Mouse (Mus musculus): Measurements from ENCODE around the gene Rab8a. TPM values are rescaled to one million over a fixed set of nuclear protein-coding genes. Genes with fewer than 3 reads are reported as not detected.

Rab8a gene
- polyA plus RNA-seq, 1 experiment: 122 TPM

DNA sequence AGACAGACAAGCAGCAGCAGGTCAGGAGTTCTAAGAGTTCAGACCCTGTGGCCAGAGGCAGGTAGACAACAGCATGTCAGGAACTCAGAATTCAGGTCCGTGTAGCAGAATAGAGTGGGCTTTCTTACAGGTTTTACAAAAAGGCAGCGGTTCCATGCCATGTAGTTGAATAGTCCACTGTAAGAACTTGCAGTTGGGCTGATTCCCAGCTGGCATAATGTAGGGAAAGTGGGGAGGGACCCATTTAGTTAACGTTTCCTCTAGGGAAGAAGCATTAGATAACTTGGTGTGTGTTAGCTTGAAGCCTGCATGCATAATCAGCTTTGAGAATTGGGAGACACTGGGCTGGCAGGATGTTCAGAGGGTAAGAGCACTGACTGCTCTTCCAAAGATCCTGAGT is 2.3 kb upstream of the Rab8a start:
- H3K27me3 ChIP-seq (ENCODE audit: control insufficient read depth, insufficient read depth, insufficient read length): no peaks in the 10 kb centered on the region
- H3K36me3 ChIP-seq (ENCODE audit: control insufficient read depth, insufficient read depth): peaks cover 6% of the 10 kb centered on the region
- H3K79me3 ChIP-seq (ENCODE audit: low read depth): peaks cover 19% of the 10 kb centered on the region
- TF ChIP-seq CEBPB (IDR thresholded peaks at IDR 0.05; ENCODE audit: low read depth) (no peak), MAX (IDR thresholded peaks at IDR 0.05) (no peak), FOSL1 (IDR thresholded peaks at IDR 0.05; ENCODE audit: insufficient read depth, low read length, poor library complexity, severe bottlenecking) (no peak), CTCF (IDR thresholded peaks at IDR 0.05; ENCODE audit: control insufficient read depth, insufficient read depth, insufficient read length) (no peak), MYOG (IDR thresholded peaks at IDR 0.05; ENCODE audit: control insufficient read depth, extremely low read depth, insufficient read length) (no peak), USF1 (IDR thresholded peaks at IDR 0.05; ENCODE audit: low read depth) (no peak), MYOD1 (IDR thresholded peaks at IDR 0.05; ENCODE audit: control insufficient read depth, insufficient read length, low read depth) (no peak)
- no peak overlapping the region for H3K4me3 ChIP-seq (ENCODE audit: insufficient read depth, poor library complexity, severe bottlenecking)
- no peak overlapping the region for H3ac ChIP-seq (ENCODE audit: control insufficient read depth, insufficient read length, low read depth)
- peaks cover 34% of the 10 kb centered on the region for H3K79me2 ChIP-seq (ENCODE audit: control insufficient read depth, insufficient read depth)

DNA sequence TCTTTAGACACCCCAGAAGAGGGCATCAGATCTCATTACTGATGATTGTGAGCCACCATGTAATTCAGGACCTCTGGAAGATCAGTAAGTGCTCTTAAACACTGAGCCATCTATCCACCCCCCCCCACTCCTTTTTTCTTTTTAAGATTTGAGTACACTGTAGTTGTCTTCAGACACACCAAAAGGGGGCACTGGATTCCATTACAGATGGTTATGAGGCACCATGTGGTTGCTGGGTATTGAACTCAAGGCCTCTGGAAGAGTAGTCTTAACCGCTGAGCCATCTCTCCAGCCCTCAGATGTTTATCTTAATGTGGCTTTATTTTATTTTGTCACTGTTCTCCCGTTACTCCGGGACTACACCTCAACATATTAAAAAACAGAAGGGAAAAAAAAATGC is 993 bp upstream of the Rab8a start:
- Histone ChIP-seq H3K79me3 (ENCODE audit: low read depth) (peaks cover 21% of the 10 kb centered on the region), H3ac (ENCODE audit: control insufficient read depth, insufficient read length, low read depth) (no peak overlapping the region), H3K79me2 (ENCODE audit: control insufficient read depth, insufficient read depth) (peaks cover 46% of the 10 kb centered on the region), H3K27me3 (ENCODE audit: control insufficient read depth, insufficient read depth, insufficient read length) (no peaks in the 10 kb centered on the region), H3K4me3 (ENCODE audit: insufficient read depth, poor library complexity, severe bottlenecking) (peak overlapping the region; percentile 18), H3K36me3 (ENCODE audit: control insufficient read depth, insufficient read depth) (no peaks in the 10 kb centered on the region)
- TF ChIP-seq MYOD1 (IDR thresholded peaks at IDR 0.05; ENCODE audit: control insufficient read depth, insufficient read length, low read depth): no peak
- TF ChIP-seq MYOG (IDR thresholded peaks at IDR 0.05; ENCODE audit: control insufficient read depth, extremely low read depth, insufficient read length): no peak
- TF ChIP-seq CTCF (IDR thresholded peaks at IDR 0.05; ENCODE audit: control insufficient read depth, insufficient read depth, insufficient read length): no peak
- no peak for TF ChIP-seq MAX (IDR thresholded peaks at IDR 0.05)

DNA sequence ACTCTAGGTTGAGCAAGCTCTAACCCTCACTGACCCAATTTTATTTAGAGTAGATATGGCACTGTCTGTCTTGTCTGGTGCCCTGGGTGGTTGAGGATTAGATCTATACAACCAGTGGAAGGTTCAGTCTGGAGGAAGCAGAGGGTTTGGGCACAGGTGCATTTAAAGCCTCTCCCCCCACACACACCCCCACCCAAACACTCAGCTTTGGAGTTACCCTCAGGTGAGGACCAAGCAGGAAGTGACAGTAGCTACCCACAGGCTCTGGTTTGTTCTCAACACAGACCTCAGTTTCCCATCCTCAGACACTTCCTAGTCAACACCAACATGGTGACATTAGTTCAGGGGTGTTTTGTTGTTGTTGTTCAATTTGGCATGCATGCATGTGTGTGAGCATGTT is 1.8 kb downstream of the Rab8a start:
- Histone ChIP-seq H3ac (ENCODE audit: control insufficient read depth, insufficient read length, low read depth) (no peak overlapping the region), H3K27me3 (ENCODE audit: control insufficient read depth, insufficient read depth, insufficient read length) (no peaks in the 10 kb centered on the region), H3K4me3 (ENCODE audit: insufficient read depth, poor library complexity, severe bottlenecking) (no peak overlapping the region), H3K36me3 (ENCODE audit: control insufficient read depth, insufficient read depth) (no peaks in the 10 kb centered on the region), H3K79me2 (ENCODE audit: control insufficient read depth, insufficient read depth) (peaks cover 63% of the 10 kb centered on the region), H3K79me3 (ENCODE audit: low read depth) (peaks cover 23% of the 10 kb centered on the region)
- TF ChIP-seq MYOD1 (IDR thresholded peaks at IDR 0.05; ENCODE audit: control insufficient read depth, insufficient read length, low read depth): no peak
- TF ChIP-seq FOSL1 (IDR thresholded peaks at IDR 0.05; ENCODE audit: insufficient read depth, low read length, poor library complexity, severe bottlenecking): no peak
- no peak for TF ChIP-seq CTCF (IDR thresholded peaks at IDR 0.05; ENCODE audit: control insufficient read depth, insufficient read depth, insufficient read length)
- TF ChIP-seq MYOG (IDR thresholded peaks at IDR 0.05; ENCODE audit: control insufficient read depth, extremely low read depth, insufficient read length): no peak
- no peak for TF ChIP-seq USF1 (IDR thresholded peaks at IDR 0.05; ENCODE audit: low read depth)
- no peak for TF ChIP-seq CEBPB (IDR thresholded peaks at IDR 0.05; ENCODE audit: low read depth)
- TF ChIP-seq MAX (IDR thresholded peaks at IDR 0.05): no peak

DNA sequence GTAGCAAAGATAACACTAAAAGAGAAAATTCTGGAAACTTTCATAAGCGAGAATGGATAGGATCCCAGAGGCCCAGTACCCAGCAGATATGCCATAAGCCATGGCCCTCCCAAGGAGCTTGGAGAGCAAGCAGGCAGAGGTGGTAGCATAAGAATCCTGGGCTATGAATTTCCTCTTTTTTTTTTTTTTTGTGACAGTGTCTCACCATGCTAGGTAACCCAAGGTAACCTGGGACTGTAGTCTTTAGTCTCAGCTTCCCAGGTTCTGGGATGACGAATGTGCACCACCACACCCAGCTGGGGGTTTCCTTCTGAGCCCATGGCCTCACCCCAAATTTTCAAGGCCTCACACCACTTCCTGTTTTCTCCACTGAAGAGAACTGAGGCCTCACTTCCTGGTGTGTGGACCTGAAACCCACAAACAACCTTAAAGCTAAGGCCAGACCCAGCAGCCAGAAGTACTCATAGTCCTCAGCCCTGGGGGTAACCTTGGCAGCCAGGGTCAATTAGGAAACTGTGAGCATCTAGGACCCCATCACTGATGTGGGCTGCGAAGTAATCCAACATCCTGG is 8.2 kb downstream of the Rab8a start:
- H3K36me3 ChIP-seq (ENCODE audit: control insufficient read depth, insufficient read depth): peaks cover 50% of the 10 kb centered on the region

DNA sequence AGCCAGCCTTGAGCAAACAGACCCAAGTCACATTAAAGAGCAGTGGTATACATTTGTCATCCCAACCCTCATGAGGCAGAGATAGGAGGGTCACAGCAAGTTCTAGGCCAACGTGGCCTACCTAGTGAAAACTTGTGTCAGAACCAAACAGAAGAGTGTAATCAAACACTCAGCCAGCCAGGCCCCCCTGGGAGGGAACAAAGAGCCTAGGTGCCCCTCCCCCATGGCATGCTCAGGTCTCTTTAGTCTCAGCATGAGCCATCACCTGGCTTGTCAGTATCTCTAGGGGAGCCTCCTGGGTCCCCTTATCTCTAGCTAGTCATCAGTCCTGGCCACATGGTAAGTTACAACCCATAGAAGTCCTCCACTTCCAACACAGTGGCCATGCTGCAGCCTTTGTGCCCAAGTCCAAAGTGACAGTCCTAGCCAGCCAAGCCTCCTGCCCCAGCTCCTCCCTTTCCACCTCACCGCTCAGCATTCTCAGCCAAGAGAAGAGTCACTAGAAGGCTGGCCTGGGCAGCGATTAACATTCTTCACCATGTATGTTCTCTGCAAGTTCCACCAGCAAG is 8.8 kb downstream of the Rab8a start:
- H3K36me3 ChIP-seq (ENCODE audit: control insufficient read depth, insufficient read depth): peaks cover 55% of the 10 kb centered on the region

More for the DNA sequence above, 8.2 kb downstream of the Rab8a start:
- no peak overlapping the region for H3ac ChIP-seq (ENCODE audit: control insufficient read depth, insufficient read length, low read depth)
- no peaks in the 10 kb centered on the region for H3K27me3 ChIP-seq (ENCODE audit: control insufficient read depth, insufficient read depth, insufficient read length)
- TF ChIP-seq CEBPB (IDR thresholded peaks at IDR 0.05; ENCODE audit: low read depth): no peak
- no peak for TF ChIP-seq MYOG (IDR thresholded peaks at IDR 0.05; ENCODE audit: control insufficient read depth, extremely low read depth, insufficient read length)
- TF ChIP-seq MYOD1 (IDR thresholded peaks at IDR 0.05; ENCODE audit: control insufficient read depth, insufficient read length, low read depth): no peak
- TF ChIP-seq CTCF (IDR thresholded peaks at IDR 0.05; ENCODE audit: control insufficient read depth, insufficient read depth, insufficient read length): no peak
- no peak for TF ChIP-seq MAX (IDR thresholded peaks at IDR 0.05)
- no peak for TF ChIP-seq FOSL1 (IDR thresholded peaks at IDR 0.05; ENCODE audit: insufficient read depth, low read length, poor library complexity, severe bottlenecking)
- peaks cover 4% of the 10 kb centered on the region for H3K79me3 ChIP-seq (ENCODE audit: low read depth)
- H3K79me2 ChIP-seq (ENCODE audit: control insufficient read depth, insufficient read depth): peaks cover 24% of the 10 kb centered on the region
- no peak overlapping the region for H3K4me3 ChIP-seq (ENCODE audit: insufficient read depth, poor library complexity, severe bottlenecking)

More for the DNA sequence above, 8.8 kb downstream of the Rab8a start:
- no peaks in the 10 kb centered on the region for H3K27me3 ChIP-seq (ENCODE audit: control insufficient read depth, insufficient read depth, insufficient read length)
- no peak for TF ChIP-seq CTCF (IDR thresholded peaks at IDR 0.05; ENCODE audit: control insufficient read depth, insufficient read depth, insufficient read length)
- TF ChIP-seq CEBPB (IDR thresholded peaks at IDR 0.05; ENCODE audit: low read depth): no peak
- TF ChIP-seq USF1 (IDR thresholded peaks at IDR 0.05; ENCODE audit: low read depth): no peak
- TF ChIP-seq MYOD1 (IDR thresholded peaks at IDR 0.05; ENCODE audit: control insufficient read depth, insufficient read length, low read depth): no peak
- no peak for TF ChIP-seq MYOG (IDR thresholded peaks at IDR 0.05; ENCODE audit: control insufficient read depth, extremely low read depth, insufficient read length)
- TF ChIP-seq FOSL1 (IDR thresholded peaks at IDR 0.05; ENCODE audit: insufficient read depth, low read length, poor library complexity, severe bottlenecking): no peak
- no peak for TF ChIP-seq MAX (IDR thresholded peaks at IDR 0.05)
- peaks cover 3% of the 10 kb centered on the region for H3K79me3 ChIP-seq (ENCODE audit: low read depth)
- H3K4me3 ChIP-seq (ENCODE audit: insufficient read depth, poor library complexity, severe bottlenecking): no peak overlapping the region
- H3K79me2 ChIP-seq (ENCODE audit: control insufficient read depth, insufficient read depth): peaks cover 18% of the 10 kb centered on the region
- no peak overlapping the region for H3ac ChIP-seq (ENCODE audit: control insufficient read depth, insufficient read length, low read depth)

Measured in C2C12 (cell line).